8 mouse cellular contexts compared by ENCODE assay signal in the genomic region with DNA sequence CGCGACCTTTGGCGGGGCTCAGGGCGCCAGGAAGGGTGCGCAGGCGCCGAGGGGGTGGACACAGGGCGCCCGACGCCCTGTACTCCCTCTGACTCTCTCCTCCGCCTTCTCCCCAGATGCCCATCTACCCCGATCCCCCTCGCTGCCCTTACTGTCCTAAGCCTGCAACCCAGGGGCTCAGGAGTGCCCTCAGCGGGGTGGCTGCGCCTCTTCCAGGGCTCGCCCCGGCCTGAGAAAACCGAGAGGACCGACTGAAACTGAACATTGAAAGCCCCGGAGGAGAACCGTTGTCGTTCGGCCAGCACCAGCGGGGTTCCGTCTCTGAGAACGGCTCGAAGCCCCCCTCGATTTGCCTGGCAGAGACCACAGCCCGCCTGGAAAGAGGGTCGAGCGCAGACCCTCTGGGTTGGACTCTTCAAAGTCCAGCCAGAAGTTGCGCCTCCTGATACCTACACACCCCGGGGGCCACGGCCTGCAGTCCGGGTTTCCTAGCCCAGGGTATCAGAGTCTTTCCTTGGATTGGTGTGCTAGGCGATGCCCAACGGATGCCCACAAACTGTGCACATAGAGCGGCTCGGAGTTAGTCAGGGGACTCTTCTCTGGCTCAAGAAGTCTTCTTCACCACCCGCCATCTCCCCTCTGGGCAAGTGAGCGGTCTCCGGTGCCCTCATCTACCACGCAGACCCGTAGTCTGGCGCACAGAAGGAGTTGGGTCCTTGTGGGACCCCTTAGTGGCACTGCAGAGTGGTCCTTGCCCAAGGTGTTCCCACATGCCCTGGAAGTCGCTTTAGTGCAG. TPM values are rescaled to one million over a fixed set of nuclear protein-coding genes. Genes with fewer than 3 reads are reported as not detected.
A peak's percentile ranks its signal among the peaks of the same experiment; 100 is the strongest.
DNase-seq lines count a peak whose midpoint lies in the region; ATAC-seq and TF ChIP-seq lines count a peak whose summit lies in the region.

No protein-coding gene starts in this region.

- no peak for ATAC-seq in embryonic facial prominence, embryonic 11.5 days (replicated peaks; ENCODE audit: insufficient number of reproducible peaks, low FRiP score, low TSS enrichment, low read depth)
- ATAC-seq in intestine, embryonic 14.5 days (replicated peaks; ENCODE audit: low FRiP score, low TSS enrichment, low read depth), result no peak
- ATAC-seq in neural tube, embryonic 12.5 days (ENCODE audit: low FRiP score, low read depth), result 0 out of 2 replicates have a peak, but pooled peaks have one; percentile 5

- peaks cover 11% of the 10 kb centered on the region for H3K4me1 ChIP-seq in lung, adult 2 months (ENCODE audit: control insufficient read depth, insufficient read depth, low read length)
- peaks cover 10% of the 10 kb centered on the region for H3K4me1 ChIP-seq in embryonic facial prominence, embryonic 11.5 days (ENCODE audit: control insufficient read depth, insufficient read depth, low read length)
- peaks cover 4% of the 10 kb centered on the region; the same call in 1 of the 2 replicates for H3K4me1 ChIP-seq in intestine, embryonic 14.5 days (replicated peaks; ENCODE audit: control insufficient read depth, insufficient read depth, low read length)
- peaks cover 29% of the 10 kb centered on the region for H3K4me1 ChIP-seq in neural tube, embryonic 12.5 days

- H3K27me3 ChIP-seq in embryonic facial prominence, embryonic 11.5 days (ENCODE audit: control insufficient read depth, insufficient read depth, low read length), result peaks cover 48% of the 10 kb centered on the region
- H3K27me3 ChIP-seq in intestine, embryonic 14.5 days (replicated peaks; ENCODE audit: control insufficient read depth, insufficient read depth, low read length), result peaks cover 63% of the 10 kb centered on the region
- H3K27me3 ChIP-seq in neural tube, embryonic 12.5 days (replicated peaks), result peaks cover 52% of the 10 kb centered on the region

- peak overlapping the region; percentile 79 for H3K4me2 ChIP-seq in embryonic facial prominence, embryonic 11.5 days (ENCODE audit: low read depth, low read length)
- H3K4me2 ChIP-seq in intestine, embryonic 14.5 days (ENCODE audit: low read length), result peak overlapping the region; percentile 92
- H3K4me2 ChIP-seq in neural tube, embryonic 12.5 days (replicated peaks), result peak overlapping the region; percentile 87

- H3K4me3 ChIP-seq in lung, adult 2 months (replicated peaks; ENCODE audit: extremely low read depth, low read depth, low read length), result peak overlapping the region; percentile 50
- peak overlapping the region; percentile 41 for H3K4me3 ChIP-seq in embryonic facial prominence, embryonic 11.5 days (ENCODE audit: low read depth, low read length)
- peak overlapping the region; percentile 44 for H3K4me3 ChIP-seq in intestine, embryonic 14.5 days (ENCODE audit: low read depth, low read length)
- H3K4me3 ChIP-seq in neural tube, embryonic 12.5 days, result peak overlapping the region; percentile 44

- TF ChIP-seq CTCF in lung, adult 2 months (IDR thresholded peaks at IDR 0.05; ENCODE audit: insufficient read depth, low read length), result no peak

- DNase-seq in lung, adult 2 months, result peak; percentile 33
- DNase-seq in lung, postnatal 10 days, result no peak
- DNase-seq in embryonic facial prominence, embryonic 11.5 days (ENCODE audit: low spot score), result peak; percentile 21
- peak; percentile 78 for DNase-seq in intestine, embryonic 14.5 days (ENCODE audit: low spot score)
- DNase-seq in thymus, postnatal 14 days, result no peak
- DNase-seq in right cerebral cortex, postnatal 10 days (ENCODE audit: low spot score in 2 of 2), result no peak
- no peak for DNase-seq in yolk sac, embryonic 10.5 days (ENCODE audit: low spot score)

- 4% methylated on average over 46 of the region's 46 CpGs for WGBS in lung, adult 2 months
- 2% methylated on average over 45 of the region's 46 CpGs for WGBS in embryonic facial prominence, embryonic 11.5 days
- WGBS in intestine, embryonic 14.5 days, result 3% methylated on average over 42 of the region's 46 CpGs
- WGBS in neural tube, embryonic 12.5 days, result 1% methylated on average over 46 of the region's 46 CpGs

- H3K9me3 ChIP-seq in embryonic facial prominence, embryonic 11.5 days (replicated peaks; ENCODE audit: control insufficient read depth, low read length), result no peaks in the 10 kb centered on the region
- H3K9me3 ChIP-seq in intestine, embryonic 14.5 days (ENCODE audit: control insufficient read depth, low read length), result no peaks in the 10 kb centered on the region
- H3K9me3 ChIP-seq in neural tube, embryonic 12.5 days, result no peaks in the 10 kb centered on the region

- H3K27ac ChIP-seq in embryonic facial prominence, embryonic 11.5 days (replicated peaks; ENCODE audit: low read depth, low read length), result no peak overlapping the region
- H3K27ac ChIP-seq in intestine, embryonic 14.5 days (ENCODE audit: low read depth), result no peak overlapping the region
- H3K27ac ChIP-seq in neural tube, embryonic 12.5 days, result no peak overlapping the region

- no peaks in the 10 kb centered on the region for H3K36me3 ChIP-seq in embryonic facial prominence, embryonic 11.5 days (replicated peaks; ENCODE audit: control insufficient read depth, insufficient read depth, low read depth, low read length)
- no peaks in the 10 kb centered on the region for H3K36me3 ChIP-seq in intestine, embryonic 14.5 days (ENCODE audit: control insufficient read depth, insufficient read depth, low read length)
- no peaks in the 10 kb centered on the region for H3K36me3 ChIP-seq in neural tube, embryonic 12.5 days

- TF ChIP-seq POLR2A in lung, adult 2 months (IDR thresholded peaks at IDR 0.05; ENCODE audit: borderline replicate concordance, extremely low read depth, low read depth, low read length), result no peak

- peak overlapping the region; percentile 51 for H3K9ac ChIP-seq in embryonic facial prominence, embryonic 11.5 days (replicated peaks; ENCODE audit: low read length)
- H3K9ac ChIP-seq in intestine, embryonic 14.5 days (ENCODE audit: low read length), result peak overlapping the region; percentile 29; the same call in 1 of the 2 replicates
- H3K9ac ChIP-seq in neural tube, embryonic 12.5 days, result peak overlapping the region; percentile 56

RNA-seq across cellular contexts. Expression of a gene that starts 0.4 kb away (rescaled TPM):
- 9.9 and 10.0 TPM in 2 replicates for polyA plus RNA-seq in lung, adult 2 months (2012; rRNA removed)
- polyA plus RNA-seq in embryonic facial prominence, embryonic 11.5 days (2014; fragmentation: Nextera tagmentation; extraction: Ambion mirVana), result 0.84 and 1.1 TPM in 2 replicates
- 0.19 and 0.20 TPM in 2 replicates for polyA plus RNA-seq in intestine, embryonic 14.5 days (2014; fragmentation: Nextera tagmentation; extraction: Ambion mirVana)
- polyA plus RNA-seq in neural tube, embryonic 12.5 days (2016; fragmentation: Nextera tagmentation; extraction: Ambion mirVana), result 0.15 and 0.50 TPM in 2 replicates

RNA-seq across cellular contexts. Expression of a gene that starts 1.8 kb away (rescaled TPM):
- 20.2 and 20.3 TPM in 2 replicates for polyA plus RNA-seq in lung, adult 2 months (2012; rRNA removed)
- 47.4 and 50.0 TPM in 2 replicates for polyA plus RNA-seq in embryonic facial prominence, embryonic 11.5 days (2014; fragmentation: Nextera tagmentation; extraction: Ambion mirVana)
- polyA plus RNA-seq in intestine, embryonic 14.5 days (2014; fragmentation: Nextera tagmentation; extraction: Ambion mirVana), result 32.7 and 37.4 TPM in 2 replicates
- 44.6 and 46.6 TPM in 2 replicates for polyA plus RNA-seq in neural tube, embryonic 12.5 days (2016; fragmentation: Nextera tagmentation; extraction: Ambion mirVana)

RNA-seq across cellular contexts. Expression of a gene that starts 20.1 kb away (rescaled TPM):
- 223 and 276 TPM in 2 replicates for polyA plus RNA-seq in lung, adult 2 months (2012; rRNA removed)
- 117 and 134 TPM in 2 replicates for polyA plus RNA-seq in embryonic facial prominence, embryonic 11.5 days (2014; fragmentation: Nextera tagmentation; extraction: Ambion mirVana)
- polyA plus RNA-seq in intestine, embryonic 14.5 days (2014; fragmentation: Nextera tagmentation; extraction: Ambion mirVana), result 125 and 133 TPM in 2 replicates
- polyA plus RNA-seq in neural tube, embryonic 12.5 days (2016; fragmentation: Nextera tagmentation; extraction: Ambion mirVana), result 154 and 158 TPM in 2 replicates

RNA-seq across cellular contexts. Expression of a gene that starts 30.1 kb away (rescaled TPM):
- 68.6 and 83.1 TPM in 2 replicates for polyA plus RNA-seq in lung, adult 2 months (2012; rRNA removed)
- 17.6 and 22.9 TPM in 2 replicates for polyA plus RNA-seq in embryonic facial prominence, embryonic 11.5 days (2014; fragmentation: Nextera tagmentation; extraction: Ambion mirVana)
- 16.1 and 17.1 TPM in 2 replicates for polyA plus RNA-seq in intestine, embryonic 14.5 days (2014; fragmentation: Nextera tagmentation; extraction: Ambion mirVana)
- 17.7 and 18.8 TPM in 2 replicates for polyA plus RNA-seq in neural tube, embryonic 12.5 days (2016; fragmentation: Nextera tagmentation; extraction: Ambion mirVana)

Comparison
In these comparisons a context has a peak if more than half of its experiments do, and no peak if none do; other contexts are left out.
1. DNase-seq: peak in lung, adult 2 months (single experiment), embryonic facial prominence, embryonic 11.5 days (single experiment) and intestine, embryonic 14.5 days (single experiment); none in lung, postnatal 10 days (single experiment), thymus, postnatal 14 days (single experiment), right cerebral cortex, postnatal 10 days (0 of 2) and yolk sac, embryonic 10.5 days (single experiment).
2. Peak in every context shown above with its lines, with median percentiles within 50 percentile points of each other: H3K4me3 ChIP-seq, H3K4me2 ChIP-seq and H3K9ac ChIP-seq.